Mouse (Mus musculus): ENCODE measurements at regions not wholly inside any gene's neighbourhood (a gene's known extent, or its start where the extent isn't known, plus 50 kb on each side); places are given as distances from the start of the nearest gene placed in this dataset.
A peak's percentile ranks its signal among the peaks of the same experiment; 100 is the strongest.

- Histone ChIP-seq H3K4me2 (ENCODE audit: low read length) (no peak overlapping the region), H3K27me3 (replicated peaks; ENCODE audit: control insufficient read depth, insufficient read depth, low read length) (no peaks in the 10 kb centered on the region), H3K9me3 (ENCODE audit: control insufficient read depth, low read length) (no peaks in the 10 kb centered on the region), H3K27ac (ENCODE audit: low read depth, low read length) (no peak overlapping the region), H3K4me1 (ENCODE audit: control insufficient read depth, insufficient read depth, low read depth, low read length) (no peaks in the 10 kb centered on the region), H3K9ac (ENCODE audit: low read depth, low read length) (no peak overlapping the region), H3K4me3 (ENCODE audit: low read length) (no peak overlapping the region), H3K36me3 (ENCODE audit: control insufficient read depth, insufficient read depth, low read length) (no peaks in the 10 kb centered on the region)
- ATAC-seq, result no peak
- WGBS, result 58% methylated on average over 5 of the region's 5 CpGs
Observed at GRCm38 (mm10) chr19:60120917-60121316, 105.6 kb downstream of the Fam204a start.

- no peak for ATAC-seq
- H3K27ac ChIP-seq (ENCODE audit: low read depth, low read length), result no peak overlapping the region
- no peak overlapping the region for H3K4me2 ChIP-seq (ENCODE audit: low read length)
- no peaks in the 10 kb centered on the region for H3K36me3 ChIP-seq (ENCODE audit: control insufficient read depth, insufficient read depth, low read length)
- WGBS, result 61% methylated on average over 1 of the region's 1 CpGs
- H3K4me1 ChIP-seq (ENCODE audit: control insufficient read depth, insufficient read depth, low read depth, low read length), result no peaks in the 10 kb centered on the region
- H3K9me3 ChIP-seq (ENCODE audit: control insufficient read depth, low read length), result no peaks in the 10 kb centered on the region
- no peak overlapping the region for H3K4me3 ChIP-seq (ENCODE audit: low read length)
- no peaks in the 10 kb centered on the region for H3K27me3 ChIP-seq (replicated peaks; ENCODE audit: control insufficient read depth, insufficient read depth, low read length)
- no peak overlapping the region for H3K9ac ChIP-seq (ENCODE audit: low read depth, low read length)
Observed at GRCm38 (mm10) chr19:60119051-60119450, 107.5 kb downstream of the Fam204a start.

GRCm38 (mm10) chr19:60113666-60114388, 112.7 kb downstream of the Fam204a start:
- H3K27ac ChIP-seq (ENCODE audit: low read depth, low read length), result no peak overlapping the region
- no peak overlapping the region for H3K4me2 ChIP-seq (ENCODE audit: low read length)
- H3K27me3 ChIP-seq (replicated peaks; ENCODE audit: control insufficient read depth, insufficient read depth, low read length), result no peaks in the 10 kb centered on the region
- H3K4me1 ChIP-seq (ENCODE audit: control insufficient read depth, insufficient read depth, low read depth, low read length), result no peaks in the 10 kb centered on the region
- peak; percentile 63; the same call in 1 of the 2 replicates for ATAC-seq
- no peak overlapping the region for H3K4me3 ChIP-seq (ENCODE audit: low read length)
- no peak overlapping the region for H3K9ac ChIP-seq (ENCODE audit: low read depth, low read length)
- no peaks in the 10 kb centered on the region for H3K36me3 ChIP-seq (ENCODE audit: control insufficient read depth, insufficient read depth, low read length)
- 39% methylated on average over 7 of the region's 7 CpGs for WGBS
- no peaks in the 10 kb centered on the region for H3K9me3 ChIP-seq (ENCODE audit: control insufficient read depth, low read length)

- no peak overlapping the region for H3K9ac ChIP-seq (ENCODE audit: low read depth, low read length)
- no peak overlapping the region for H3K4me2 ChIP-seq (ENCODE audit: low read length)
- 77% methylated on average over 6 of the region's 6 CpGs for WGBS
- no peak overlapping the region for H3K27ac ChIP-seq (ENCODE audit: low read depth, low read length)
- no peaks in the 10 kb centered on the region for H3K4me1 ChIP-seq (ENCODE audit: control insufficient read depth, insufficient read depth, low read depth, low read length)
- ATAC-seq, result no peak
- H3K4me3 ChIP-seq (ENCODE audit: low read length), result no peak overlapping the region
- no peaks in the 10 kb centered on the region for H3K9me3 ChIP-seq (ENCODE audit: control insufficient read depth, low read length)
- no peaks in the 10 kb centered on the region for H3K27me3 ChIP-seq (replicated peaks; ENCODE audit: control insufficient read depth, insufficient read depth, low read length)
- no peaks in the 10 kb centered on the region for H3K36me3 ChIP-seq (ENCODE audit: control insufficient read depth, insufficient read depth, low read length)
Observed at GRCm38 (mm10) chr19:60110278-60110677, 116.2 kb downstream of the Fam204a start.

GRCm38 (mm10) chr19:60109488-60109887, 117.0 kb downstream of the Fam204a start:
- H3K4me2 ChIP-seq (ENCODE audit: low read length), result no peak overlapping the region
- H3K9ac ChIP-seq (ENCODE audit: low read depth, low read length), result no peak overlapping the region
- no peaks in the 10 kb centered on the region for H3K4me1 ChIP-seq (ENCODE audit: control insufficient read depth, insufficient read depth, low read depth, low read length)
- H3K36me3 ChIP-seq (ENCODE audit: control insufficient read depth, insufficient read depth, low read length), result no peaks in the 10 kb centered on the region
- ATAC-seq, result no peak
- no peaks in the 10 kb centered on the region for H3K9me3 ChIP-seq (ENCODE audit: control insufficient read depth, low read length)
- no peaks in the 10 kb centered on the region for H3K27me3 ChIP-seq (replicated peaks; ENCODE audit: control insufficient read depth, insufficient read depth, low read length)
- 41% methylated on average over 8 of the region's 8 CpGs for WGBS
- H3K27ac ChIP-seq (ENCODE audit: low read depth, low read length), result no peak overlapping the region
- H3K4me3 ChIP-seq (ENCODE audit: low read length), result no peak overlapping the region

- H3K4me3 ChIP-seq (ENCODE audit: low read length), result no peak overlapping the region
- no peaks in the 10 kb centered on the region for H3K27me3 ChIP-seq (replicated peaks; ENCODE audit: control insufficient read depth, insufficient read depth, low read length)
- H3K4me1 ChIP-seq (ENCODE audit: control insufficient read depth, insufficient read depth, low read depth, low read length), result no peaks in the 10 kb centered on the region
- no peaks in the 10 kb centered on the region for H3K36me3 ChIP-seq (ENCODE audit: control insufficient read depth, insufficient read depth, low read length)
- H3K9ac ChIP-seq (ENCODE audit: low read depth, low read length), result no peak overlapping the region
- WGBS, result 76% methylated on average over 3 of the region's 3 CpGs
- ATAC-seq, result no peak
- H3K9me3 ChIP-seq (ENCODE audit: control insufficient read depth, low read length), result no peaks in the 10 kb centered on the region
- no peak overlapping the region for H3K4me2 ChIP-seq (ENCODE audit: low read length)
- no peak overlapping the region for H3K27ac ChIP-seq (ENCODE audit: low read depth, low read length)
Observed at GRCm38 (mm10) chr19:60097915-60098314, 128.6 kb downstream of the Fam204a start.

- Histone ChIP-seq H3K9me3 (ENCODE audit: control insufficient read depth, low read length) (no peaks in the 10 kb centered on the region), H3K4me2 (ENCODE audit: low read length) (no peak overlapping the region), H3K4me3 (ENCODE audit: low read length) (no peak overlapping the region), H3K4me1 (ENCODE audit: control insufficient read depth, insufficient read depth, low read depth, low read length) (no peaks in the 10 kb centered on the region), H3K36me3 (ENCODE audit: control insufficient read depth, insufficient read depth, low read length) (no peaks in the 10 kb centered on the region), H3K27me3 (replicated peaks; ENCODE audit: control insufficient read depth, insufficient read depth, low read length) (no peaks in the 10 kb centered on the region), H3K27ac (ENCODE audit: low read depth, low read length) (no peak overlapping the region), H3K9ac (ENCODE audit: low read depth, low read length) (no peak overlapping the region)
- WGBS, result 43% methylated on average over 3 of the region's 3 CpGs
- ATAC-seq, result no peak
Observed at GRCm38 (mm10) chr19:60074986-60075385, 131.5 kb upstream of the Rab11fip2 start.

- Histone ChIP-seq H3K9me3 (ENCODE audit: control insufficient read depth, low read length) (no peaks in the 10 kb centered on the region), H3K9ac (ENCODE audit: low read depth, low read length) (no peak overlapping the region), H3K4me1 (ENCODE audit: control insufficient read depth, insufficient read depth, low read depth, low read length) (no peaks in the 10 kb centered on the region), H3K27me3 (replicated peaks; ENCODE audit: control insufficient read depth, insufficient read depth, low read length) (no peaks in the 10 kb centered on the region), H3K4me3 (ENCODE audit: low read length) (no peak overlapping the region), H3K36me3 (ENCODE audit: control insufficient read depth, insufficient read depth, low read length) (no peaks in the 10 kb centered on the region), H3K4me2 (ENCODE audit: low read length) (no peak overlapping the region), H3K27ac (ENCODE audit: low read depth, low read length) (no peak overlapping the region)
- no peak for ATAC-seq
- WGBS, result 0% methylated on average over 1 of the region's 1 CpGs
Observed at GRCm38 (mm10) chr19:60073328-60073727, 129.9 kb upstream of the Rab11fip2 start.

- no peak for ATAC-seq
- Histone ChIP-seq H3K4me2 (ENCODE audit: low read length) (no peak overlapping the region), H3K4me3 (ENCODE audit: low read length) (no peak overlapping the region), H3K9me3 (ENCODE audit: control insufficient read depth, low read length) (no peaks in the 10 kb centered on the region), H3K4me1 (ENCODE audit: control insufficient read depth, insufficient read depth, low read depth, low read length) (no peaks in the 10 kb centered on the region), H3K36me3 (ENCODE audit: control insufficient read depth, insufficient read depth, low read length) (no peaks in the 10 kb centered on the region), H3K27me3 (replicated peaks; ENCODE audit: control insufficient read depth, insufficient read depth, low read length) (no peaks in the 10 kb centered on the region), H3K9ac (ENCODE audit: low read depth, low read length) (no peak overlapping the region), H3K27ac (ENCODE audit: low read depth, low read length) (no peak overlapping the region)
- WGBS, result 94% methylated on average over 3 of the region's 3 CpGs
Observed at GRCm38 (mm10) chr19:60066183-60066582, 122.7 kb upstream of the Rab11fip2 start.
